Mouse (Mus musculus) bone marrow, adult 2 months (tissue): ENCODE data around the gene Pcsk6.

Experiments used
- CTCF ChIP-seq: fragments of 200-500 bp; IDR thresholded peaks from 2 replicates; pipeline ENCODE4 v1.5.1; 2011; ENCODE audit warnings: low read length, control low read depth; ENCODE audit not compliant: control insufficient read depth, insufficient read depth
- POLR2A ChIP-seq: fragments of 200-500 bp; IDR thresholded peaks from 2 replicates; pipeline ENCODE4 v1.6.1; 2011; ENCODE audit warnings: low read depth, mild to moderate bottlenecking, control low read depth, low read length, borderline replicate concordance; ENCODE audit not compliant: control insufficient read depth

GRCm38 (mm10) chr7:65959221-65959924, 97.8 kb downstream of the Pcsk6 start:
- TF ChIP-seq CTCF: no peak
- no peak for TF ChIP-seq POLR2A
